Mouse (Mus musculus): ENCODE measurements around the gene Ogn. TPM values are rescaled to one million over a fixed set of nuclear protein-coding genes. Genes with fewer than 3 reads are reported as not detected.
A peak's percentile ranks its signal among the peaks of the same experiment; 100 is the strongest.

Ogn gene
- polyA plus RNA-seq, 1 experiment from 2014 or later = 131 TPM

GRCm38 (mm10) chr13:49639965-49640364, 32.1 kb downstream of the Ogn start:
- 98% methylated on average over 2 of the region's 2 CpGs for WGBS
- ATAC-seq (ENCODE audit: low read depth) = no peak
- no peaks in the 10 kb centered on the region for H3K27me3 ChIP-seq (ENCODE audit: control insufficient read depth, insufficient read depth, low read depth, low read length)
- no peak overlapping the region for H3K4me3 ChIP-seq (ENCODE audit: low read length)
- no peak overlapping the region for H3K27ac ChIP-seq (ENCODE audit: low read length)
- no peak overlapping the region for H3K4me2 ChIP-seq (ENCODE audit: low read depth, low read length)
- H3K4me1 ChIP-seq (replicated peaks; ENCODE audit: control insufficient read depth, insufficient read depth, low read length) = no peaks in the 10 kb centered on the region
- no peaks in the 10 kb centered on the region for H3K9me3 ChIP-seq (ENCODE audit: control insufficient read depth, low read length)
- no peak overlapping the region for H3K9ac ChIP-seq (ENCODE audit: low read length)
- no peaks in the 10 kb centered on the region for H3K36me3 ChIP-seq (ENCODE audit: control insufficient read depth, insufficient read depth, low read length)

DNA sequence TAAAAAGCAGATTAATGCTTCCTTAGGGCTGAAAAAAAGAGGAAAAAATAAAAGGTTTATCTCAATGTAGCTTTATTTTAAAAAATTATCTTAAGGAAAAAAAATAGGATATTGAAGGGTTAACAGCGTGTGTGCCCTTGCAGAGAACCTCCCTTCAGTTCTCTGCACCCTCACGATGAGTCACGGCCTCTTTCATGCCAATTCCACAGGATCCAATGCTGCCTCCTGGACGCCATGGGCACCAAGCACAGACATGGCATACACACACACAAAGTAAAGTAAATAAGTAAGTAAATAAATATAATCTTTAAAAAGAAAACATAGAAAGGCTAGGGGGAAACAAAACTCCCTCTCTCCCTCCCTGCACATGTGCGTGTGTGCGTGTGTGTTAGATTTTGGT, 34.8 kb downstream of the Ogn start:
- WGBS = 73% methylated on average over 6 of the region's 6 CpGs

GRCm38 (mm10) chr13:49643669-49644362, 36.0 kb downstream of the Ogn start:
- Histone ChIP-seq H3K36me3 (ENCODE audit: control insufficient read depth, insufficient read depth, low read length) (no peaks in the 10 kb centered on the region), H3K27ac (ENCODE audit: low read length) (no peak overlapping the region), H3K9me3 (ENCODE audit: control insufficient read depth, low read length) (no peaks in the 10 kb centered on the region), H3K27me3 (ENCODE audit: control insufficient read depth, insufficient read depth, low read depth, low read length) (no peaks in the 10 kb centered on the region), H3K4me1 (replicated peaks; ENCODE audit: control insufficient read depth, insufficient read depth, low read length) (no peaks in the 10 kb centered on the region), H3K4me3 (ENCODE audit: low read length) (no peak overlapping the region), H3K9ac (ENCODE audit: low read length) (no peak overlapping the region), H3K4me2 (ENCODE audit: low read depth, low read length) (no peak overlapping the region)
- no peak for ATAC-seq (ENCODE audit: low read depth)

More for the DNA sequence above, 34.8 kb downstream of the Ogn start:
- Histone ChIP-seq H3K9ac (ENCODE audit: low read length) (no peak overlapping the region), H3K4me2 (ENCODE audit: low read depth, low read length) (no peak overlapping the region), H3K36me3 (ENCODE audit: control insufficient read depth, insufficient read depth, low read length) (no peaks in the 10 kb centered on the region), H3K27ac (ENCODE audit: low read length) (no peak overlapping the region), H3K27me3 (ENCODE audit: control insufficient read depth, insufficient read depth, low read depth, low read length) (no peaks in the 10 kb centered on the region), H3K4me3 (ENCODE audit: low read length) (no peak overlapping the region), H3K4me1 (replicated peaks; ENCODE audit: control insufficient read depth, insufficient read depth, low read length) (no peaks in the 10 kb centered on the region), H3K9me3 (ENCODE audit: control insufficient read depth, low read length) (no peaks in the 10 kb centered on the region)
- ATAC-seq (ENCODE audit: low read depth) = no peak

DNA sequence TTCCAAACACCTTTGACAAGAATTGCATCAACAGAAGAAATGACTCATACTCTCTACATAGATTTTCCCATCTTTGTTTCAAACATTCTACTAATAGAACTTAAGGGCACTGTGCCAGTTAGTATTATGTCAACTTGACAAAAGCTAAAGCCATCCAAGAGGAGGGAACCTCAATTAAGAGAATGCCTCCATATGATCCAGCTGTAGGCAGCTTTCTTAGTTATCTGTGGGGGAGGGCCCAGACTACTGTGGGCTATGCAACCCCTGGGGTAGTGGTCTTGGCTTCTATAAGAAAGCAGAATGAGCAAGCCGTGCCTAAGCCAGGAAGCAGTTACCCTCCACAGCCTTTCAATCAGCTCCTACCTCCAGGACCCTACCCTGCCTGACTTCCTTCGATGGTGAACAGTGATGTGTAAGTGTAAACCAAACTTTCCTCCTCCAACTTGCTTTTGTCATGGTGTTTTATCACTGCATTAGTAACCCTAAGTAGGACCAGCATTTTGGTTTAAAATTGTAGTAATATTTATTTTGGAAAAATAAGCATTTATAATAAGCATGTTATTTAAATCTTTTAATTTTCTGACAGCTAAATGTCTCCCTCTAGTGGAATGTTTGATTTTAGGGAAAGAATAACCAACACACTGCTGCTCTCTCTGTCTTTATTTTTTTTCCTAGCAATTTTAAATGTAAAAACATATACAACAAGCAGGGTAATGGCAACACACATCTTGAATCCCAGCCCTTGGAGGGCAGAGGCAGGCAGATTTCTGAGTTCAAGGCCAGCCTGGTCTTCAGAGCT, 37.1 kb downstream of the Ogn start:
- Histone ChIP-seq H3K4me2 (ENCODE audit: low read depth, low read length) (no peak overlapping the region), H3K27me3 (ENCODE audit: control insufficient read depth, insufficient read depth, low read depth, low read length) (no peaks in the 10 kb centered on the region), H3K4me3 (ENCODE audit: low read length) (no peak overlapping the region), H3K9me3 (ENCODE audit: control insufficient read depth, low read length) (no peaks in the 10 kb centered on the region), H3K27ac (ENCODE audit: low read length) (peak overlapping the region; percentile 26), H3K4me1 (replicated peaks; ENCODE audit: control insufficient read depth, insufficient read depth, low read length) (no peaks in the 10 kb centered on the region), H3K36me3 (ENCODE audit: control insufficient read depth, insufficient read depth, low read length) (no peaks in the 10 kb centered on the region), H3K9ac (ENCODE audit: low read length) (no peak overlapping the region)
- ATAC-seq (ENCODE audit: low read depth) = peak; percentile 81
- WGBS = 59% methylated on average over 2 of the region's 2 CpGs

DNA sequence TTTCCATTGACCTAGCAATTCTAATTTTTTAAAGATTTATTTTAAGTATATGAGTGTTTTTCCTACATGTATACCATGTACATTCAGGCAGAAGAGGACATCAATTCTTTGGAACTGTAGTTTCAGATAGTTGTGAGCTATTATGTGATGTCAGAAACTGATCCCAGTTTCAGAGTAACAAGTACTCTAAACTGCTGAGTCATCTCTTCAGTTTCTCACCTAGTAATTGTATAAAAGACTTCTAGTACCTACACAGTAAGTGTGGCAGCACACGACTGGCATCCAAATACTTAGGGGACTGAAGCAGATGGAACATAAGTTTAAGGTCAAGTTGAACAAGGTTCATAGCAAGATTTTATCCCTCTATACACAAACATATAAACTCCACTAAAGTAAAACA, 38.2 kb downstream of the Ogn start:
- Histone ChIP-seq H3K27ac (ENCODE audit: low read length) (no peak overlapping the region), H3K4me3 (ENCODE audit: low read length) (no peak overlapping the region), H3K27me3 (ENCODE audit: control insufficient read depth, insufficient read depth, low read depth, low read length) (no peaks in the 10 kb centered on the region), H3K4me1 (replicated peaks; ENCODE audit: control insufficient read depth, insufficient read depth, low read length) (no peaks in the 10 kb centered on the region), H3K4me2 (ENCODE audit: low read depth, low read length) (no peak overlapping the region), H3K9ac (ENCODE audit: low read length) (no peak overlapping the region), H3K36me3 (ENCODE audit: control insufficient read depth, insufficient read depth, low read length) (no peaks in the 10 kb centered on the region), H3K9me3 (ENCODE audit: control insufficient read depth, low read length) (no peaks in the 10 kb centered on the region)
- 75% methylated on average over 1 of the region's 1 CpGs for WGBS
- ATAC-seq (ENCODE audit: low read depth) = no peak

DNA sequence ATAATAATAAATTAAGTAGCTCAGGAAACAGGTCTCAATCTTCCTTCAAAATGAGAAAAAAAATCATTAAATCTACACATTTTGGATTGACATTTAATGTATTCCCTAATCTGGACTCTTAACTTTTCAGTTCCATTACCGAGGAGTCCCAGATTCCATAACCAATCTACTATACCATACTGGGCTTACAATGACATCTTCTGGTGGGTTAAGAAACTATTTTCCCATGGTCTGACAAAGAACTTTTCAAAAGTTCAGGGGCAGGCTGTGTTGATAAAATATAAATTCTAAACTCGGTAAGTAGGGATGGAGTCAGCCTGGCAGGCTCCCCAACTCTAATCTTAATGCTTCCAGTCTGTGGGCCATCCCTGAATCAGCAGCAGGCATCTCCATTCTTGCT, 43.3 kb downstream of the Ogn start:
- Histone ChIP-seq H3K27ac (ENCODE audit: low read length) (no peak overlapping the region), H3K4me1 (replicated peaks; ENCODE audit: control insufficient read depth, insufficient read depth, low read length) (peaks cover 10% of the 10 kb centered on the region), H3K36me3 (ENCODE audit: control insufficient read depth, insufficient read depth, low read length) (no peaks in the 10 kb centered on the region), H3K4me3 (ENCODE audit: low read length) (no peak overlapping the region; the same call in 1 of the 2 replicates), H3K27me3 (ENCODE audit: control insufficient read depth, insufficient read depth, low read depth, low read length) (no peaks in the 10 kb centered on the region), H3K4me2 (ENCODE audit: low read depth, low read length) (peak overlapping the region; percentile 84), H3K9ac (ENCODE audit: low read length) (0 out of 2 replicates have a peak overlapping the region, but pooled peaks have one; percentile 5), H3K9me3 (ENCODE audit: control insufficient read depth, low read length) (no peaks in the 10 kb centered on the region)
- no peak for ATAC-seq (ENCODE audit: low read depth)
- WGBS = 33% methylated on average over 2 of the region's 2 CpGs

DNA sequence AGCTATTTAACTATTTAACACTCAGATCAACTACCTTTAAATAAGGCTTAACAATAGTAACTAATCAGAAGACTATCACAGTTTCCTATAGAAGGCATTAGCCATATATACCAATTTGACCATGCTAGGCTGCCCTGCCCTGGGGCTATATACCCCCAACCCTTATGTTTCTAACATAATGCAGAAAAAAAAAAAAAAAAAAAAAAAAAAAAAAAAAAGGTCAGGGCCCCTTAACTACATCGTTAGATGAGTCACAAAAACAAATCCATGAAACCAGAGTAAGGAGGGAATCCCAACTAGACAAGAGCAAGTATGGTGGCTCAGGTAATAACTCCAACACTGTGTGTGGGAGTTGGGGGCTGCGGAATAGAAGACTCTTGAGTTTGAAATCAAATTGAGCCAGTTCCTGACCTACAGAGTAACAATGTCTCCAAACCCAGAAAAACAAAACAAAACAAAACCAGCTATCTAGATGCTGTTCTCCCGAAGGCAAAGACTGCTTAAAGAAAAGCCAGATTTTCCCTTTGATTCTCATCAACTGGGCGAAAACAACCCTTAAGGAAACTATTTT, 44.0 kb downstream of the Ogn start:
- 4% methylated on average over 4 of the region's 4 CpGs for WGBS
- no peak overlapping the region; the same call in 1 of the 2 replicates for H3K27ac ChIP-seq (ENCODE audit: low read length)

GRCm38 (mm10) chr13:49652481-49653179, 44.8 kb downstream of the Ogn start, which contains the start of the genes Cenpp and Nol8:
Gene Cenpp, minus strand, starts transcription at chr13:49652785.
Gene Nol8, plus strand, starts transcription at chr13:49653078.
- Histone ChIP-seq H3K36me3 (ENCODE audit: control insufficient read depth, insufficient read depth, low read length) (peaks cover 2% of the 10 kb centered on the region; the same call in 1 of the 2 replicates), H3K4me3 (ENCODE audit: low read length) (peak within 1 kb of the TSS; percentile 56), H3K9me3 (ENCODE audit: control insufficient read depth, low read length) (no peaks in the 10 kb centered on the region), H3K4me2 (ENCODE audit: low read depth, low read length) (peak within 1 kb of the TSS; percentile 84), H3K27ac (ENCODE audit: low read length) (peak within 1 kb of the TSS; percentile 46), H3K4me1 (replicated peaks; ENCODE audit: control insufficient read depth, insufficient read depth, low read length) (peaks cover 10% of the 10 kb centered on the region), H3K9ac (ENCODE audit: low read length) (peak within 1 kb of the TSS; percentile 77), H3K27me3 (ENCODE audit: control insufficient read depth, insufficient read depth, low read depth, low read length) (no peaks in the 10 kb centered on the region)
- peak; percentile 100 for ATAC-seq (ENCODE audit: low read depth)
- under 1% methylated on average over 68 of the region's 68 CpGs for WGBS

More for the DNA sequence above, 44.0 kb downstream of the Ogn start:
- Histone ChIP-seq H3K9ac (ENCODE audit: low read length) (peak overlapping the region; percentile 77), H3K36me3 (ENCODE audit: control insufficient read depth, insufficient read depth, low read length) (no peaks in the 10 kb centered on the region), H3K4me3 (ENCODE audit: low read length) (peak overlapping the region; percentile 56), H3K4me1 (replicated peaks; ENCODE audit: control insufficient read depth, insufficient read depth, low read length) (peaks cover 10% of the 10 kb centered on the region), H3K9me3 (ENCODE audit: control insufficient read depth, low read length) (no peaks in the 10 kb centered on the region), H3K27me3 (ENCODE audit: control insufficient read depth, insufficient read depth, low read depth, low read length) (no peaks in the 10 kb centered on the region), H3K4me2 (ENCODE audit: low read depth, low read length) (peak overlapping the region; percentile 84)
- ATAC-seq (ENCODE audit: low read depth) = no peak
